Mouse (Mus musculus) cerebral cortex, adult 2 months (tissue): ENCODE measurements around the gene Gins3.

Experiments used
- WGBS: fragments of 180-500 bp; shearing (Covaris S2); methylation state at CpG from one replicate; pipeline ENCODE4 v1.1.7; 2018; 5-methylcytosine and 5-hydroxymethylcytosine counted together

Gins3 gene

DNA sequence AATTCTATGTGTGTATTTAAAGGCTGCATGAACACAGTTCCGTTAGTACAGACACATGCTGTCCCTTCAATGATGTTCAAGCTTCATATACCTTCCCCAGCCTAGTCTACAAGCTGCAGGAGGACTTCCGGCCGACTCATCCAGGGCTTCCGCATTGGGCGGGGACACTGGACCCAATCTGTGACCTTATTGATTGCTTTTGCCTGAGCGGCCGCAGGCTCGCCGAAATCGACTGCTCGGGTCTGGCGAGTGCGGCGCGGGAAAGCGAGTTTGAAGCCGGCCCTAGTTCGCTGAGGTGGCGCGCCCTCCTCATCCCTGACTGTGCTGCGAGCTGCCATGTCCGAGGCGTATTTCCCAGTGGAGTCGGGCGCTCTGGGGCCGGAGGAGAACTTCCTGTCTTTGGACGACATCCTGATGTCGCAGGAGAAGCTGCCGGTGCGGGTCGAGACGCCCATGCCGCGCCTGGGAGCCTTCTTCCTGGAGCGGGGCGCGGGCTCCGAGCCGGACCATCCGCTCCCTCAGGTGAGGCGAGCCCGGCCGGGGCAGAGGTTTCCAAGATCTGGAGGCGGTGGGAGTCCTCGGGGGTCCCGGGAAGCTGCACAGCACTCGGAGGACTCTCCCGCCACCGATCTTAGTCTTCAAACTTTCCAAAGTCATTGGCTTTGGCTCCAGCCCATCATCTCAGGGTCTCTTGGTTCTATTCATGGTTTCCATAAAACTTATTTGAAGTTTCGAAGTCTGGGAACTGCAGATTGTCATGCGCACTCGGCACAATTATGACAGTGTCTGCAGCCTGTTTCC is at the start of gene Gins3:
TSS of gene Gins3 (plus strand) at position 192 of the 801 bp plus-strand sequence.
- under 1% methylated on average over 52 of the region's 52 CpGs for WGBS

DNA sequence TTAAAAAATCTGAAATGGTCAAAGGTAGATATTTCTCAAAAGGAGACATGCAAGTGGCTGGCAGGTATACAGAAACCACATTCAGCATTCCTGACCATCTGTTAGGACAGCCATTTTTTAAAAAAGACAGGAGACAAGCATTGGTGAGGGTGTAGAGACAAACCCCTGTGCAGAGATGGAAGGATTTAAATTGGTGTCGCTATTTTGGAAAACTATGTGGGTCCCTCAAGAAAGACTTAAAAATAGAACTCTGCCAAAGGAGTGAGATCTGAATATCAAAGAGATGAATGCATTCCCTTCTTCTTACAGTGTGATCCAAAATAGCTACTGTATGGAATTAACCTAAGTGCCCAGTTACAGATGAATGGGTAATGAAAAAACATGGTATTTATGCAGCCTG is 45.9 kb upstream of the Gins3 start:
- 50% methylated on average over 1 of the region's 1 CpGs for WGBS

DNA sequence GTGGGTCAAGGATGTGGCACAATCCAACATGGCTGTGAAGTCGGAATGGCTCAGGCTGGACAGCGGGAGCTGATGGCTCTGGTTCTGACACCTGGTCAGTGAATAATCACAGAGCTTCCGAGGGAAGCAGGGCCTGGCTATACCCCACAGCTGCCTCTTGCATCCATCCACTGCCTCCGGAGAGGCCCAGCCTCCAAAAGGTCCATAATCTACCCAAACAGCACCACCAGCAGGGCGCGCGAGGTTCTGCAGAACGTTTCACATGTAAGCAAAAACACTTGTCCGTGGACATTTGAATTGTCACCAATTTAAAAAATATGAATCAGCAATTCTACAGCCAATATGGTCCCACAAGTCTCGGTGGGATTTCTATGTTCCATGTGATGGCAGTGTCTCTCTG is 44.0 kb upstream of the Gins3 start:
- WGBS, result 64% methylated on average over 10 of the region's 10 CpGs

DNA sequence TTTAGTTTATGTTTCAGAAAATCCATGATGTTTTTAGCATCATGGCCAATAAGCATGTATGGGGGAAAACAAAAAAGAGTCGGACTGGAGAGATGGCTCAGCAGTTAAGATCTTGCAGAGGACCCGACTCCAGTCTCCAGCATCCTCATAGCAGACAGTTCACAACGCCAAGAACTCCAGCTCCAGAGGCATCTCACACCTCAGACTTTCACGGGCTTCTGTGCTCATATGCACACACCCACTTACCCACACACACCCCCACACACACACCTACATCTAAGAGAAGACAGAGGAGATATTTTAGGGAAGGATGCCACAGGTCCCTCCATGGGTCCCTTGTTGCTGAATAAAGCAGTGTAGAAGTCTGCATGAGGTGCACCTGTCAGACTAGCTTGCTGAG is 42.7 kb upstream of the Gins3 start:
- 41% methylated on average over 4 of the region's 4 CpGs for WGBS

DNA sequence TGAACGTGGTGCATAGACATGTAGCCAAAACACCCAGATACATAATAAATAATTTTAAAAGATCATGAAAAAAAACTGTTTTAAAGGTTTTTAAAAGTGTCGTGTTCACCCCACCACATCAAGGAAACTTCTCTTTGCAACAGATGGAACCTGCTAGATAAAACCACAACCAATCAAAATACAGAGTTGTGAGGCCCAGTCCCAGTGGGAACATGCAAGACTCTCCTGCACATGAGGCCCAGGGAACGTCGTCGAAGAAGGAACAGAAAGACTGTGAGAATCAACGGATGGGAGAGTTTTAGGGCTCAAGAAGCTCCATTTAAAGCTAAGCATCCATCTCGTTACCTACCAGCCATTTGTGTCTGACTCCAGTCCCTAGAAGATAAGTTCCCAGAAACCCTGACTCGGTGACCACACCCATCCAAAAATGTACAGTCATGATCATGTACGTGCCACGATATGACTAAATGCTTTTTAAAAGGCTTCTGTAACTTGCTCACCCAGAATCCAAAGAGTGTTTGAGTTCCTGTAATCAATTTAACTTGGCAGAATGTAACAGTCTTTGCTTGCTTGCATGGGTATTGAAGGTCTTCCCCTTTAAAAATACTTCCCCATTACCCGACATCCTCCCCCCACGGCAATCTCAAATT is 41.0 kb upstream of the Gins3 start:
- WGBS, result 79% methylated on average over 12 of the region's 12 CpGs

DNA sequence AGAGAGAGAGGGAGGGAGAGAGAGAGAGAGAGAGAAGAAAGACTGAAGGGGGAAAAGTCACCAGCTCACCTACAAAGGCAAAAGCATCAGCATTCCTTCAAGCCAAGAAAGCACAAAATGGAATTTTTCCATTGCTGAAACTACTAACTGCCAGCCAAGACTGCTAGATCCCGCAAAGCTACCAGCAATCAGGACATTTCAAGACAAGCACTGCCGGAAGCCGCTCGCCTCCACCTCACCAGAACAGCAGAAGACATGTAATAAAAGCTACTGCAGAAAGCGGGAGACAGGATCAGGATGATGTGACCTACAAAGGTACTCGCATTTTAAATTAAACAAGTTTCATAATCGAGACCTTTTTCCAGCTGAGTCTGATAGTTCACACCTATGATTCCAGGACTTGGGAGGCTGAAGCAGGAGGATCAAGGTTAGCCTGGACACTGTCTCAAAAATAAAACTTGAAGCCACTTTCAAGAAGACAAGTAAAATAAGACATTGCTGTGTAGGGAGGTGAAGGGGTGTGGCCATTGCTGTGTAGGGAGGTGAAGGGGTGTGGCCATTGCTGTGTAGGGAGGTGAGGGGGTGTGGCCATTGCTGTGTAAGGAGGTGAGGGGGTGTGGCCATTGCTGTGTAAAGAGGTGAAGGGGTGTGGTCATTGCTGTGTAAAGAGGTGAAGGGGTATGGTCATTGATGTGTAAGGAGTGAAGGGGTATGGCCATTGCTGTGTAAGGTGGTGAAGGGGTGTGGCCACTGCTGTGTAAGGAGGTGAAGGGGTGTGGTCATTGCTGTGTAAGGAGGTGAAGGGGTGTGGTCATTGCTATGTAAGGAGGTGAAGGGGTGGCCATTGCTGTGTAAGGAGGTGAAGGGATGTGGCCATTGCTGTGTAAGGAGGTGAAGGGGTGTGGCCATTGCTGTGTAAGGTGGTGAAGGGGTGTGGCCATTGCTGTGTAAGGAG is 39.5 kb upstream of the Gins3 start:
- WGBS, result 40% methylated on average over 7 of the region's 7 CpGs

DNA sequence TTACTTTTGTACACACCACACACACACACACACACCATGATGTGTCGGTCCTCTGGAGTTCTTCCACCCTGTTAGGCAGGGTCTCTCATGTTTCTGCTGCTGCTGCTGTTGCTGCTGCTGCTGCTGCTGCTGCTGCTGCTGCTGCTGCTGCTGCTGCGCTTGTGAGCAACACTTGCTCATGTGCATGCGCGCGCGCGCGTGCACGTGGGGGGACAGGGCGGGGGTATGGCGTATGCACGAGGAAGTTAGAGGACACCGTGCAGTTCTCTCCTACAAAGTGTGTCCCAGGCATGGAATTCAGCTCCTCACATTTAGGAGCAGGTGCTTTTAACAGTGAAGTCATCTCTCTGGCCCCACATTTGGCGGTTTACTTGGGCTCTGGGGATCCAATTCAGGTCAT is 38.1 kb upstream of the Gins3 start:
- 83% methylated on average over 14 of the region's 14 CpGs for WGBS

DNA sequence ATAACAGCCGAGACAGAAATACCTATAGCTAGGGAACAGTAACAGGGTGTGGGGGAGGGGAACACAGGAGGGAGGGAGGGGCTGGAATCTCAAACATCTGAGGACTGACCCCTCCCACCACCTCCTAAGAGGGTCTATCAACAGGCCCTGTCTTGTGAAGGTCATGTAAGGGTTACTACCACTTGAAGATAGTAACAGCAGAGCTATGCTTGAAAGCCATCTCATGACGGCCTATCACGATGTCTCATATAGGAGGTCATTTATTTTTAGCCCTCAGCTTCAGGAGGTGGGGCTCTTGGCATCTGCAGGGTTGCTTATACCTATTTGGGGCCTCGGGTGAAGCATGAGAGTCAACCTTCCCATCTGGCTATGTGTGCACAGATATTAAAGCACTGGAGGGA is 36.4 kb upstream of the Gins3 start:
- WGBS, result 66% methylated on average over 4 of the region's 4 CpGs

DNA sequence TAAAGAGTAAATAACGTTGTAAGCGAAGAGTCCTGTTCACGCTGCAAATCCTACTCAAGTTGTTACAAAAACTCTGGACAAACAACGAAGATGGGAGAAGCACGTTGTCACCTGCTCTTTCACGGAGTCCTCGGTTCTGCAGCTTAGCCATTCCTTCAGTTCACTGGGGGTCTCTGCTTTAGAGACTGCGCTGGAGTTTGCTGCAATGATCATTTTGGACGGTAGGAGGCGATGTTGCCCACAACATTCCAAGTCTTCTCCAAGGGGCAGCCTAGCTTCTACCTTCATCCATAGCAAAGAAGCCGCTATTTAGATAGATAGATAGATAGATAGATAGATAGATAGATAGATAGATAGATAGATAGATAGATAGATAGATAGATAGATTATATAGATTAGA is 33.4 kb upstream of the Gins3 start:
- 11% methylated on average over 11 of the region's 11 CpGs for WGBS

DNA sequence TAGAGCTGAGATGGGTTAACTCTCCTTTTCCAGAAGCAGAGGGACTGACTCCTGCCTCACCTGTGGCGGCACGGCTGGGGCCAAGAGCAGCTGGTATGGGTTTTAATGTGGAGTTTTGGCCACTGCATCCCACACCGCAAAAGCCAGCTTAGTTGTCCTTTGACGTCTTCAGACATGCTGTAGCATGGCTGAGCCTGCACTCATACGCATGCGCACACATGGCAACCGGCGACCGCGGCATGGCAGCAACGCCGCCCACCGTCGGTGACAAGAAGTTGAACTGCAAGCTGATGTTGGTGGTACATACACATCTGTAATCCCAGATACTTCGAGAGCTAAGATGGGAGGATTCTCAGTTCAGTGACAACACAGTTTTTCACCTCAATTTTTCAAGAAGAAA is 31.9 kb upstream of the Gins3 start:
- WGBS, result 76% methylated on average over 15 of the region's 15 CpGs

DNA sequence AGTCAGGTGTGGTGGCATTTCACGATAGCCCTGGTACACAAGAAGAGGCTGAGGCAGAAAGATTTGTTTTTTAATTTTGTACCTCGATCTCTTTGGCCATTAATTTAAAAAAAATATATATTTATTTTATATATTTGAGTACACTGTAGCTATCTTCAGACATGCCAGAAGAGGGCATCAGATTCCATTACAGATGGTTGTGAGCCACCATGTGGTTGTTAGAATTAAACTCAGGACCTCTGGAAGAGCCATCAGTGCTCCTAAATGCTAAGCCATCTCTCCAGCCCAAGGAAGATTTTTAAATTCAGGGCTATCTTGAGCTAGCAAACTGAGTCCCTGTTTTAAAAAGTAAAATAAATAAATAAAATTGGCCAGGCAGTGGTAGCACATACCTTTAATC is 31.1 kb upstream of the Gins3 start:
- 81% methylated on average over 2 of the region's 2 CpGs for WGBS

DNA sequence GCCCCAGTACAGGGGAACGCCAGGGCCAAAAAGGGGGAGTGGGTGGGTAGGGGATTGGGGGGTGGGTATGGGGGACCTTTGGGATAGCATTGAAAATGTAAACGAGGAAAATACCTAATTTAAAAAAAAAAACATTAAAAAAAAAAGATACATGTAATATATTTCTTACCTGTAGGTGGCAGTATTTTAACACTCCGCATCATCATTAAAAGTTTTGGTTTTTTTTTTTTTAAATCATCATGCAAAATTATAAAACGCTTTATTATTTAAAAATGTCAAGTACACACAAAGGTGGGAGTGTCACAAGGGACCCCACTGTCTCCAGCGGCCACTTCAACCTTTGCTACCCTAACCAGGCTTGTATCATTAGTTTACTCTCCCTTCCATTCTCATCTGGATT is 26.7 kb upstream of the Gins3 start:
- 14% methylated on average over 4 of the region's 5 CpGs for WGBS

DNA sequence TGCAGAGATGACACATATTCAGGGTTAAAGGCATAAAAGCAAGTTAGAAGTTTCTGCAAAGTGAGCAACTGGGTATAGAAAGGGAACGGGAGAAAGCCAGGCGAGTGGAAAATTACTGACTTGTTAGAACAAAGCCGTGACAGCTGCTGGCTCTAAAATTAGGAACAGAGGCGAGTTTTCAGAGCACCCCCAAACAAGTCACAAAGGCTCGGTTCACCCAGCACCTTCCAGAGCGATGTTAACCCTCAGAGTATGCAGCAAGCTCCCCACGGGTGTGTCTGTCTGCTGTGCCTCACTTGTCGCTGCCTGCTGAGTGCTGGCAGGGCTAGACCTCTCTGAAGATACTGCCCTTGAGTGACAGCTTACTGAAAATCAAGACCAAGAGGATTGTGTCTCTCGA is 26.0 kb upstream of the Gins3 start:
- 21% methylated on average over 9 of the region's 9 CpGs for WGBS

DNA sequence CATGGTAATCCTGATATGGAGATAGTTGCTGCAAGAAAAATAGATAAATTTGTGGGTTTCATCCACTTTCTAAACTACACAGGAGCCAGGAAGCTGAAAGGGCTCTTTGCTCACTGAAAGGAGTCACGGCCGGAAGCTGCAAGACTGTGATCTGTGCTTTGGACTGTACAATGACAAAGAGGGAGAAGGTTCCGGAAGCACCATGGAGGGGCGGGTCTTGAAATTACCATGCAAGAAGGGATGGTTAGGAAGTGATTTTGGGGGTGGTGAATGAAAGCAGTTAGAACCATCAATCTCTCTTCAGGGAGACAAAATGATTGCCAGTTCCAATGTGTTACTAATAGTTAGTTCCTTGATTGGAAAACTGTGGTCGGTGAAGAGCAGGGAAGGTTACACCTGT is 23.8 kb upstream of the Gins3 start:
- WGBS, result 81% methylated on average over 5 of the region's 5 CpGs

DNA sequence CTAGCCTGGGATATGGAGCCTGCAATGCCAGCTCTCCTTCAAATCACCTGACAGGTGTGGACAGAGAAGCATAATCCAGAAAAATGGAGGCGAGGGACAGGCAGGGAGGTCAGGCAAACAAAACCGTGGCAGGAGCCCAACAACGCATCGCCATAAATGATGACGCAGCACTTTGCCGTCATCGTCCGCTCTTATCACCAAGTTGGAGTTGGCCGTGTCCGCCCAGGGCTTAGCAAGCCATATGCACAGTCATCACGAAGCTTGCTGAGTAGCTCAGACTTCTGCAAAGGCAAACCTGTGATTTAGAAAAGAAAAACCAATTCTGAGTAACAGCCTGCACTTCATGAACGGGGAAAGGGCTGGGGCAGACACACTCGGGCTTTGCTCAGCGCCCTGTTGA is 22.5 kb upstream of the Gins3 start:
- 72% methylated on average over 14 of the region's 14 CpGs for WGBS

DNA sequence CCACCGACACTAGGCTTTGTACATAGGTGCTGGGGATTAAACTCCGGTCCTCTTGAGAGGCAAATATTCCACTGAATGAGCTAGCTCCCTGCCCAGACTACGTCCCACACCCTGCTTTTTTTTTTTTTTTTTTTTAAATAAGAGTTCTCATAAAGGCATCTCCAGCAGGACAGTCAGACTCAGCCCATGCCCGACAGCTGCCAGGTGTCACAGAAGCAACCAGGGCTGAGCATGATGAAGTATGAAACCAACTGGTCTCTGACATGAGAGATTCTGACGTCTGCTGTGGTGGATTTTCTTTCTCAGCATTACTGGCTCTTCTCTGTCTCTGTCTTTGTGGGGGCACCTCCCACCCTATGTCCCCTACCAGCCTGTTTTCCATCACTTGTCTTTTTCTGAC is 21.5 kb upstream of the Gins3 start:
- WGBS, result 79% methylated on average over 5 of the region's 5 CpGs

DNA sequence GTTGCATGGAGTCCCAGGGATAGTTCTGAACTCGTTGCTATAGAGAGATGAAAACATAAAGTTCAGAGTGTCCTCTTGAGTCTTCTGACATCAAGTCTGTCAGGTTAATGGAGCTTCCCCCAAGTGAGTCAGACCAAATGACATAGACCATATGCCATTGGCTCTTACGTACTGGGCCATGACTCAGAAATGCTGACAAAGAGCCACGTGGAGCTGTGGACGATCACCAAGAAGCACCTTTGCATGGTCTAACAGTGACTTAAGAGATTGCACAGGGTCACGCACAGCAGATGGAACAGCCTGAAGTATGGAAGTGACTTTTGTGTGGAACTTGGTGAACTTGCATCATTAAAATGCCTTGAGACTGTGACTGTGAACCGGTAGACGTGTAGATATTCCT is 16.9 kb upstream of the Gins3 start:
- 92% methylated on average over 7 of the region's 7 CpGs for WGBS

DNA sequence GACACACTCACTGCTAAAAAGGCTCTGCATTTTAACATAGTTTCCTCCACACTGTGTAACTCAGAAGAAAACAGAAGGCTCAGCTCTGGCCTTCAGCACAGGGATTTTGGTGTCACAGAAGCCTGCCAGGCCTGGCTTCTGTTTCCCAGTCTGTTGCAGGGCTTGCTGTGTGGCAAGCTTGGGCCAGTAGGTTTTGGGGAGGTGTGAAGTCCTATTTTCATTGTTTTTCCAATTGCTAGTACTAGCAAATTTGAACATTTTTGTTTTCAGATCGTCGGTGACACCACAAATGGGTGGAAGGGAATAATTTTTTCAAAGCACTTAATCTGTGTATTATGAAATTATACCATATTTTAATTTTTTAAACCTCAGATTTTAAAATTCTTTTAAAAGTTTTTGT is 13.2 kb upstream of the Gins3 start:
- 77% methylated on average over 2 of the region's 2 CpGs for WGBS

DNA sequence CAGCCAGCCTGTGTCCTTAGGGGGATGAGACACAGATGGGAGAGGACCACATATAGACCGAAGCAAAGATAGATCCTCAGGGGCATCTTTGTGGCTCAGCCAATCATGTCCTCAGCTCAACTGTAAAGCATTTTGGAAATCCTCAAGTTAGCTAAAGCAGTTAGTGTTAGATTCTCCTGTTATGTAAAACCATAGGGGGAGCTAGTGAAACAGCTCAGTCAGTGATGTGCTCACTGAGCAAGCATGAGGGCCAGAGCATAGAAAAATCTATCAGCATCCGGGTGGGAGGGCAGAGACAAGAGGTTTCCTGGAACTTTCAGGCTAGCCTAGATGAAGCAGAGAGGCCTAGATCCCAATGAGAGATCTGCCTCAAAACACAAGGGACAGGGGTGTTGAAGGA is 8.4 kb upstream of the Gins3 start:
- 58% methylated on average over 2 of the region's 2 CpGs for WGBS

DNA sequence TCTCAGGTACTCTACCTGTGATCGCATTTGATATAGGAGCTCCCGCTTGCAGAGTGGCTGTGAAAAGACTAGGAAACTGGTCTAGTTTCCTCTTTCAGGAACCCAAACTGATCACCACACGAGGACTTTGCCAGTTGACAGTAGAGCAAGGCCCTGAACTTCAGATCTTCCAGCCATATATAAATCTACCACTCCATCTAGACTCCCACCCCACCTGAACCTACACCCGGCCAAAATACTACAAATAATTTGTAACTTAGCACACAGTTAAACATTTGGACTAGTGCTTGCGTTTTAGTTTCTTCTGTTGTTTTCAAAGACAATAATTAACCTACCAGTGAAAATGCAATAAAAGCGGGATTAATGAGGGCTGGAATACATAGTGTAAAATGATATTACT is 413 bp upstream of the Gins3 start:
- 77% methylated on average over 6 of the region's 6 CpGs for WGBS

DNA sequence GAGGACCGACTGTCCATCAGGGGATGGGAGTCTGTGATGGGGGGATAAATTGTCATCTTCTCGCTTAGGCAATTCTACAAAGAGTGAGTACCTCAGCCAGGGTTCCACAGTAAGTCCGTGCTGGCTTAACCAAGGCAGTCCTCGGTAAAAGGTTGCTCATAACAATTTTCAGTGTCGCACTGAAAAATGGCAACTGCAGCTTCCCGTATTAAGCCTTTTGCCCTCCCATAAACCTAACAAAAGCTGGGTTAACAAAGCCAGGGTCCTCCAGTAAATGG is 749 bp downstream of the Gins3 start:
- 3% methylated on average over 6 of the region's 6 CpGs for WGBS

DNA sequence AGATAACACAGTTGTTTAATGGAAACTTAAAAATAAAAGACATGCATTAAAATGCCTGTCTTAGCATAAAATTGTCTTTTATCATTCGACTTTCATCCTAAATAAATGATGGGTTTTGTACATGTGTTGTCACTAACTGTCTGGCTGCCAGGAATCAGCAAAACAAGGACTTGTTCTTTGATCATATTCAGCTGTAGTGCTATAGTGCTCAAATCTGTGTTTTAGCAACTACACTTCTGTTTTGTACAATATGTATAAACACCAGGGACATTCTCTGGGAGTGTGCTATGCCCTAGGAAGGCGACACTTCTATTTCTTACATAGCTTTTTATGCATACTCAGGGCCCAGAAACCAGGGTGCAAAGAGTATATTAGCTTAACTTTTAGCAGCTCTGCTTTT is 11.7 kb downstream of the Gins3 start:
- 84% methylated on average over 2 of the region's 2 CpGs for whole genome bisulfite sequencing

DNA sequence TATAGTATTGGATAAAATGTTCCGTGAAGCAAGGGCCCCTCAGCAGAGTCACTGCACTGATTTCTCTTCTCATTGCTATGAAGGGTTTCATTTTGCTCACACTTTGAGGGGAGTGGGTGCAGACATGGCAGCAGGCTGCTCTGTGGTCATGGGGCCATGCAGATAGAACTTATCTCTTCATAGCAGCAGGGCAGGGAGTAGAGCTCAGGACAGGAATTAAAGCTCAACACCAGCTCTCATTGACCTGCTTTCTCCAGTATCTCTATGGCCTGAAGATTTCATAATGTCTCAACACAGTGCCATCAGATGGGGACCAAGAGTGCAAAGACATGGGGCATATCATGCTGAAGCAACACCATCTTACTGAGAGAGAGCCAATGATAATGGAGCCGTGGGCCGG is 15.0 kb downstream of the Gins3 start:
- WGBS, result 79% methylated on average over 3 of the region's 3 CpGs
